Mouse (Mus musculus): Measurements from ENCODE around the gene Gdf2. TPM values are rescaled to one million over a fixed set of nuclear protein-coding genes. Genes with fewer than 3 reads are reported as not detected.

The Gdf2 gene
- polyA plus RNA-seq (2014; fragmentation: Nextera tagmentation; extraction: Ambion mirVana), result 0.08 TPM in 1 of 2 replicates, not detected in the other

- Histone ChIP-seq H3K4me2 (ENCODE audit: low read depth) (no peak within 1 kb of the TSS), H3K27me3 (ENCODE audit: control insufficient read depth, insufficient read depth, low read length) (no peaks in the 10 kb centered on the region), H3K36me3 (ENCODE audit: control insufficient read depth, insufficient read depth, low read length) (no peaks in the 10 kb centered on the region), H3K4me1 (ENCODE audit: control insufficient read depth, insufficient read depth, low read length) (no peaks in the 10 kb centered on the region), H3K27ac (ENCODE audit: low read depth, low read length) (no peak within 1 kb of the TSS), H3K4me3 (ENCODE audit: low read depth, low read length) (no peak within 1 kb of the TSS), H3K9ac (ENCODE audit: low read length) (no peak within 1 kb of the TSS), H3K9me3 (ENCODE audit: control insufficient read depth, low read length) (no peaks in the 10 kb centered on the region)
- WGBS, result 87% methylated on average over 8 of the region's 8 CpGs
- ATAC-seq (ENCODE audit: insufficient read depth, low FRiP score, low TSS enrichment), result no peak
- DNase-seq (ENCODE audit: low spot score), result no peak
These were observed at the start of gene Gdf2 for GRCm38 (mm10) chr14:33940739-33941138. Gene Gdf2 (plus strand): TSS chr14:33941039.

- Histone ChIP-seq H3K36me3 (ENCODE audit: control insufficient read depth, insufficient read depth, low read length) (no peaks in the 10 kb centered on the region), H3K4me3 (ENCODE audit: low read depth, low read length) (no peak overlapping the region), H3K27ac (ENCODE audit: low read depth, low read length) (no peak overlapping the region), H3K9ac (ENCODE audit: low read length) (no peak overlapping the region), H3K27me3 (ENCODE audit: control insufficient read depth, insufficient read depth, low read length) (no peaks in the 10 kb centered on the region), H3K9me3 (ENCODE audit: control insufficient read depth, low read length) (no peaks in the 10 kb centered on the region), H3K4me2 (ENCODE audit: low read depth) (no peak overlapping the region), H3K4me1 (ENCODE audit: control insufficient read depth, insufficient read depth, low read length) (no peaks in the 10 kb centered on the region)
- no peak for DNase-seq (ENCODE audit: low spot score)
- 87% methylated on average over 3 of the region's 3 CpGs for WGBS
- ATAC-seq (ENCODE audit: insufficient read depth, low FRiP score, low TSS enrichment), result no peak
These were observed 49.3 kb upstream of the Gdf2 start for GRCm38 (mm10) chr14:33891507-33891906.

GRCm38 (mm10) chr14:33895777-33896176, 45.1 kb upstream of the Gdf2 start:
- Histone ChIP-seq H3K9me3 (ENCODE audit: control insufficient read depth, low read length) (no peaks in the 10 kb centered on the region), H3K36me3 (ENCODE audit: control insufficient read depth, insufficient read depth, low read length) (no peaks in the 10 kb centered on the region), H3K4me3 (ENCODE audit: low read depth, low read length) (no peak overlapping the region), H3K4me2 (ENCODE audit: low read depth) (no peak overlapping the region), H3K27ac (ENCODE audit: low read depth, low read length) (no peak overlapping the region), H3K9ac (ENCODE audit: low read length) (no peak overlapping the region), H3K27me3 (ENCODE audit: control insufficient read depth, insufficient read depth, low read length) (no peaks in the 10 kb centered on the region), H3K4me1 (ENCODE audit: control insufficient read depth, insufficient read depth, low read length) (no peaks in the 10 kb centered on the region; the same call in 1 of the 2 replicates)
- no peak for ATAC-seq (ENCODE audit: insufficient read depth, low FRiP score, low TSS enrichment)
- no peak for DNase-seq (ENCODE audit: low spot score)
- 89% methylated on average over 5 of the region's 5 CpGs for WGBS

GRCm38 (mm10) chr14:33896628-33897300, 44.1 kb upstream of the Gdf2 start:
- no peaks in the 10 kb centered on the region; the same call in 1 of the 2 replicates for H3K4me1 ChIP-seq (ENCODE audit: control insufficient read depth, insufficient read depth, low read length)
- H3K27me3 ChIP-seq (ENCODE audit: control insufficient read depth, insufficient read depth, low read length), result no peaks in the 10 kb centered on the region
- H3K9me3 ChIP-seq (ENCODE audit: control insufficient read depth, low read length), result no peaks in the 10 kb centered on the region
- H3K27ac ChIP-seq (ENCODE audit: low read depth, low read length), result no peak overlapping the region
- no peak overlapping the region for H3K4me2 ChIP-seq (ENCODE audit: low read depth)
- H3K9ac ChIP-seq (ENCODE audit: low read length), result no peak overlapping the region
- no peaks in the 10 kb centered on the region for H3K36me3 ChIP-seq (ENCODE audit: control insufficient read depth, insufficient read depth, low read length)
- H3K4me3 ChIP-seq (ENCODE audit: low read depth, low read length), result no peak overlapping the region
- WGBS, result 49% methylated on average over 9 of the region's 9 CpGs
- DNase-seq (ENCODE audit: low spot score) (peak; percentile 43), ATAC-seq (ENCODE audit: insufficient read depth, low FRiP score, low TSS enrichment) (no peak)

GRCm38 (mm10) chr14:33902783-33903182, 38.1 kb upstream of the Gdf2 start:
- no peaks in the 10 kb centered on the region for H3K9me3 ChIP-seq (ENCODE audit: control insufficient read depth, low read length)

GRCm38 (mm10) chr14:33903199-33903598, 37.6 kb upstream of the Gdf2 start:
- Histone ChIP-seq H3K9ac (ENCODE audit: low read length) (no peak overlapping the region), H3K4me1 (ENCODE audit: control insufficient read depth, insufficient read depth, low read length) (no peaks in the 10 kb centered on the region), H3K27me3 (ENCODE audit: control insufficient read depth, insufficient read depth, low read length) (no peaks in the 10 kb centered on the region), H3K36me3 (ENCODE audit: control insufficient read depth, insufficient read depth, low read length) (no peaks in the 10 kb centered on the region), H3K27ac (ENCODE audit: low read depth, low read length) (no peak overlapping the region), H3K9me3 (ENCODE audit: control insufficient read depth, low read length) (no peaks in the 10 kb centered on the region), H3K4me3 (ENCODE audit: low read depth, low read length) (no peak overlapping the region), H3K4me2 (ENCODE audit: low read depth) (no peak overlapping the region)
- ATAC-seq (ENCODE audit: insufficient read depth, low FRiP score, low TSS enrichment) (no peak), DNase-seq (ENCODE audit: low spot score) (no peak)
- WGBS, result 69% methylated on average over 1 of the region's 1 CpGs

More at GRCm38 (mm10) chr14:33902783-33903182, 38.1 kb upstream of the Gdf2 start:
- Histone ChIP-seq H3K4me1 (ENCODE audit: control insufficient read depth, insufficient read depth, low read length) (no peaks in the 10 kb centered on the region), H3K4me3 (ENCODE audit: low read depth, low read length) (no peak overlapping the region), H3K4me2 (ENCODE audit: low read depth) (no peak overlapping the region), H3K27ac (ENCODE audit: low read depth, low read length) (no peak overlapping the region), H3K9ac (ENCODE audit: low read length) (no peak overlapping the region), H3K27me3 (ENCODE audit: control insufficient read depth, insufficient read depth, low read length) (no peaks in the 10 kb centered on the region), H3K36me3 (ENCODE audit: control insufficient read depth, insufficient read depth, low read length) (no peaks in the 10 kb centered on the region)
- ATAC-seq (ENCODE audit: insufficient read depth, low FRiP score, low TSS enrichment) (no peak), DNase-seq (ENCODE audit: low spot score) (no peak)
- WGBS, result 89% methylated on average over 4 of the region's 4 CpGs

- Histone ChIP-seq H3K4me1 (ENCODE audit: control insufficient read depth, insufficient read depth, low read length) (no peaks in the 10 kb centered on the region), H3K4me2 (ENCODE audit: low read depth) (no peak overlapping the region), H3K4me3 (ENCODE audit: low read depth, low read length) (no peak overlapping the region), H3K9me3 (ENCODE audit: control insufficient read depth, low read length) (no peaks in the 10 kb centered on the region), H3K9ac (ENCODE audit: low read length) (no peak overlapping the region), H3K27me3 (ENCODE audit: control insufficient read depth, insufficient read depth, low read length) (no peaks in the 10 kb centered on the region), H3K36me3 (ENCODE audit: control insufficient read depth, insufficient read depth, low read length) (no peaks in the 10 kb centered on the region), H3K27ac (ENCODE audit: low read depth, low read length) (no peak overlapping the region)
- ATAC-seq (ENCODE audit: insufficient read depth, low FRiP score, low TSS enrichment) (no peak), DNase-seq (ENCODE audit: low spot score) (no peak)
These were observed 36.0 kb upstream of the Gdf2 start for GRCm38 (mm10) chr14:33904851-33905250.

- no peak for ATAC-seq (ENCODE audit: insufficient read depth, low FRiP score, low TSS enrichment)
- Histone ChIP-seq H3K27me3 (ENCODE audit: control insufficient read depth, insufficient read depth, low read length) (no peaks in the 10 kb centered on the region), H3K9me3 (ENCODE audit: control insufficient read depth, low read length) (no peaks in the 10 kb centered on the region), H3K4me3 (ENCODE audit: low read depth, low read length) (no peak overlapping the region), H3K4me1 (ENCODE audit: control insufficient read depth, insufficient read depth, low read length) (no peaks in the 10 kb centered on the region), H3K27ac (ENCODE audit: low read depth, low read length) (no peak overlapping the region), H3K4me2 (ENCODE audit: low read depth) (no peak overlapping the region), H3K36me3 (ENCODE audit: control insufficient read depth, insufficient read depth, low read length) (no peaks in the 10 kb centered on the region), H3K9ac (ENCODE audit: low read length) (no peak overlapping the region)
- DNase-seq (ENCODE audit: low spot score), result peak; percentile 45
- WGBS, result 29% methylated on average over 3 of the region's 3 CpGs
These were observed 27.1 kb upstream of the Gdf2 start for GRCm38 (mm10) chr14:33913727-33914126.

GRCm38 (mm10) chr14:33914206-33914605, 26.6 kb upstream of the Gdf2 start:
- Histone ChIP-seq H3K4me2 (ENCODE audit: low read depth) (no peak overlapping the region), H3K9me3 (ENCODE audit: control insufficient read depth, low read length) (no peaks in the 10 kb centered on the region), H3K4me3 (ENCODE audit: low read depth, low read length) (no peak overlapping the region), H3K4me1 (ENCODE audit: control insufficient read depth, insufficient read depth, low read length) (peaks cover 1% of the 10 kb centered on the region; the same call in 1 of the 2 replicates), H3K36me3 (ENCODE audit: control insufficient read depth, insufficient read depth, low read length) (no peaks in the 10 kb centered on the region), H3K27ac (ENCODE audit: low read depth, low read length) (no peak overlapping the region), H3K9ac (ENCODE audit: low read length) (no peak overlapping the region), H3K27me3 (ENCODE audit: control insufficient read depth, insufficient read depth, low read length) (no peaks in the 10 kb centered on the region)
- DNase-seq (ENCODE audit: low spot score) (no peak), ATAC-seq (ENCODE audit: insufficient read depth, low FRiP score, low TSS enrichment) (no peak)
- 89% methylated on average over 9 of the region's 9 CpGs for WGBS

Measured in neural tube, embryonic 11.5 days (tissue).